Mouse (Mus musculus): ENCODE data around the gene Kcnj5.

GRCm38 (mm10) chr9:32372202-32372601 lies 28.1 kb upstream of the Kcnj5 start, which contains the start of gene Kcnj1:
- TF ChIP-seq POLR2A (IDR thresholded peaks at IDR 0.05; ENCODE audit: insufficient read length, low read depth), result no peak
- TF ChIP-seq MYOD1 (IDR thresholded peaks at IDR 0.05; ENCODE audit: control insufficient read depth in 1 of 3, insufficient read length in 2 of 3, low read depth in 2 of 3), result no peak
- no peak for TF ChIP-seq TCF12 (IDR thresholded peaks at IDR 0.05; ENCODE audit: insufficient read depth, poor library complexity, severe bottlenecking)
- TF ChIP-seq E2F4 (IDR thresholded peaks at IDR 0.05; ENCODE audit: insufficient read depth), result no peak
- TF ChIP-seq POLR2AphosphoS2 (IDR thresholded peaks at IDR 0.05; ENCODE audit: insufficient read length, low read depth), result no peak
- no peak for TF ChIP-seq MAX (IDR thresholded peaks at IDR 0.05; ENCODE audit: low read depth)
- TF ChIP-seq USF1 (IDR thresholded peaks at IDR 0.05; ENCODE audit: low read depth), result no peak

All from myocyte (in vitro differentiated cells).